Mouse (Mus musculus): ENCODE data around the gene Wnt2b. TPM values are rescaled to one million over a fixed set of nuclear protein-coding genes. Genes with fewer than 3 reads are reported as not detected.

Wnt2b gene
- polyA plus RNA-seq (2015; fragmentation: Nextera tagmentation; extraction: Ambion mirVana) = 1.3 and 1.6 TPM in 2 replicates

DNA sequence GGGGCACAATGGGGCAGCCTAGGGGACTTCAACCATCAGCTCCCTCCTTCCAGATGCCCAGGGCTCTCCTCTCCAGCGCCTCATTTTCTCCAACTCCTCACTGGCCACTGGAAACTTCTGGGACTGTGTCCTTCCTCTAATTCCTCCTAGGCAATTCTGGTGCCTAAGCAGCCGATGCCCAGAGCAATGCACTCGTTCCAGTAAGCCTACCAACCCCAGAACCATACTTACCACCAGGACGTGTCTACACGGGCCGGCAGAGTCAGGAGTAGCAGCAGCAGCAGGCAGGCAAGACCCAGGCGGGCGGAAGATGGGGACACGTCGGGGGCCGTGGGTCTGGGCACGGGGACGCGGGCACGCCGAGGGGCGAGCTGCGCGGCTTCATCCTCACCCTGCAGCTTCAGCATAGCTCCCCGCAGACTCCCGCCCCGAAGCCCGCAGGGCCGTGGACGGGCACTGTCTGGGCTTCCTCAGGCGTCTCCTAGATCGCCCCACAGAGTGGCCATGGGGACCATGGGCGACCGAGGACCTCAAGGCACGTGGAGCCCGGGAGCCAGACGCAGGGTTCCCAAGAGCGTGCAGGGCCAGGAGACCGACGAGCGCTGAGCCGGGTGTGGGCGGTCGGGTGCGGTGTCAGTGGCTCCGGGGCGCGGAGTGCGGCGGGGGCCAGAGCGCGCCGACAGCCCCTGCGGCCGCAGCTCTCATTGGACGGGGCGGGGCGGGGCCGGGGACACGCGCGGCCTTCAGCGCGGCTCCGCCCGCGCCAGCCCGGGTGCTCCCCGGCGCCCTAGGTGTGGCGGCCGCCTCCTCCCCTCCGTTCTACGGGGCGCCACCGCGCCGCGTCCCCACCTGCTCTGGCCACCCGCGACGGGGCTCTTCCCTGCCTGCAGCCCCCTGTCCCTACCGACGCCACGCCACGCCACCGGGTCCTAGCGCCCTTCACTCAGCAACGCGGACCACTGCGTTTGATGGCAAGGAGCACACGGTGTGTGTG is at the start of gene Wnt2b:
TSS of gene Wnt2b (minus strand) at position 856 of the 994 bp plus-strand sequence.
- Histone ChIP-seq H3K9me3 (replicated peaks) (no peaks in the 10 kb centered on the region), H3K27me3 (peaks cover 33% of the 10 kb centered on the region), H3K27ac (replicated peaks) (0 out of 2 replicates have a peak within 1 kb of the TSS, but pooled peaks have one; percentile 22), H3K36me3 (no peaks in the 10 kb centered on the region), H3K4me1 (peaks cover 57% of the 10 kb centered on the region), H3K4me3 (replicated peaks) (peak within 1 kb of the TSS; percentile 54), H3K9ac (peak within 1 kb of the TSS; percentile 29), H3K4me2 (replicated peaks) (peak within 1 kb of the TSS; percentile 89)
- 2% methylated on average over 76 of the region's 87 CpGs for WGBS
- ATAC-seq (ENCODE audit: insufficient number of reproducible peaks, low FRiP score, low TSS enrichment, low read depth) = peak; percentile 58

- H3K4me1 ChIP-seq = 0 out of 2 replicates have a peak, but pooled peaks cover 1% of the 10 kb centered on the region
- WGBS = 90% methylated on average over 11 of the region's 11 CpGs
- ATAC-seq (ENCODE audit: insufficient number of reproducible peaks, low FRiP score, low TSS enrichment, low read depth) = no peak
- no peak overlapping the region for H3K4me3 ChIP-seq (replicated peaks)
- no peaks in the 10 kb centered on the region for H3K27me3 ChIP-seq
- H3K27ac ChIP-seq (replicated peaks) = no peak overlapping the region
- no peak overlapping the region for H3K9ac ChIP-seq
- H3K4me2 ChIP-seq (replicated peaks) = no peak overlapping the region
- peaks cover 42% of the 10 kb centered on the region for H3K36me3 ChIP-seq
- H3K9me3 ChIP-seq (replicated peaks) = no peaks in the 10 kb centered on the region
These were observed 49.1 kb upstream of the Wnt2b start for GRCm38 (mm10) chr3:105010681-105011339.

GRCm38 (mm10) chr3:105008070-105008469 is 46.3 kb upstream of the Wnt2b start:
- no peak overlapping the region for H3K4me3 ChIP-seq (replicated peaks)
- peaks cover 57% of the 10 kb centered on the region for H3K36me3 ChIP-seq
- ATAC-seq (ENCODE audit: insufficient number of reproducible peaks, low FRiP score, low TSS enrichment, low read depth) = no peak
- H3K9ac ChIP-seq = no peak overlapping the region
- no peaks in the 10 kb centered on the region for H3K9me3 ChIP-seq (replicated peaks)
- H3K4me1 ChIP-seq = peaks cover 16% of the 10 kb centered on the region
- WGBS = 72% methylated on average over 9 of the region's 9 CpGs
- no peaks in the 10 kb centered on the region for H3K27me3 ChIP-seq
- H3K27ac ChIP-seq (replicated peaks) = no peak overlapping the region
- H3K4me2 ChIP-seq (replicated peaks) = no peak overlapping the region

DNA sequence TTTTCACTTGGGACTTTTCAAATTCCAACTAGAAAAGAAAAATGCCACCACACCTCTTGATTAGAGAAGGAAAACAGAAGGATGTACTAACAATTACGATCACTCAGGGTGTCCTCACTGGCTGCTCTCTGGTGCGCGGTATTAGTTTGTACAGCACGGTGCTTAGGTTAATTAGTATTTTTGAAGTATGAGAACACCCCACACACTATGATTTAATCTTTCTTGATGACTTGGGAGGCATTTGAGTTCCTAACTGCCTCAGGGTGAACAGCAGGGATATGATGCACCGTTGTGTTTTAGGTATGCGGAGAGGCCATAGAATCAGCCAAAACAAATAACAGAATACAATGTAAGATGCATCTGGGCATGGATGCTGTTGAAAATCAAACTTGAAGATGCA is 44.4 kb upstream of the Wnt2b start:
- H3K4me3 ChIP-seq (replicated peaks) = no peak overlapping the region
- H3K9me3 ChIP-seq (replicated peaks) = no peaks in the 10 kb centered on the region
- ATAC-seq (ENCODE audit: insufficient number of reproducible peaks, low FRiP score, low TSS enrichment, low read depth) = no peak
- H3K36me3 ChIP-seq = peaks cover 61% of the 10 kb centered on the region
- H3K4me1 ChIP-seq = peaks cover 19% of the 10 kb centered on the region
- WGBS = 73% methylated on average over 6 of the region's 6 CpGs
- no peak overlapping the region for H3K27ac ChIP-seq (replicated peaks)
- no peak overlapping the region for H3K4me2 ChIP-seq (replicated peaks)
- H3K9ac ChIP-seq = no peak overlapping the region
- H3K27me3 ChIP-seq = no peaks in the 10 kb centered on the region

DNA sequence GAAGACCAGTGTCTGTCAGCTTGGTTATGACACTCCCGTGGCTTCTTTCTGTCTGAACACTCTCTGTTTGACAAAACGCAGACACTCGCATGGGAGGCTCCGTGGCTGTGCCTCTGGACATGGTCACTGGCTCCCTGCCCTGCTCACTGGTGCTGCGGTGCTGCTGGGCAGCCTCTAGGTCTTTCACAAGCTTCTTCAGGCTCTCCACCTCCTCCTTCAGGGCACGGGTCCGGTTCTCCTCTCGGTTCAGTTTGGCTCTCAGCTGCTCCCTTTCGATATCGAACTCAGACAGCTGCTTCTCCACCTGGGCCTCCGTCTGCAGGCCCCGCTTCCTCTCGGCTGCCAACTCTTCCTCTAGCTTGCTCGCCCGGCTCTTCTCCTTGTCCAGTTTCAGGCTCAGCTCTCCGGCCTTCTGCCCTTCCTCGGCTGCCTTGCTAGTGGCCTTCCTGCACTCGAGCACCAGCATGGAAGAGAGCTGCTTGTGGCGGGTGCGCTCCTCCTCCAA is 43.9 kb upstream of the Wnt2b start:
- Histone ChIP-seq H3K36me3 (peaks cover 57% of the 10 kb centered on the region), H3K9ac (no peak overlapping the region), H3K4me1 (peaks cover 19% of the 10 kb centered on the region), H3K4me2 (replicated peaks) (no peak overlapping the region), H3K9me3 (replicated peaks) (no peaks in the 10 kb centered on the region), H3K27ac (replicated peaks) (no peak overlapping the region), H3K27me3 (no peaks in the 10 kb centered on the region), H3K4me3 (replicated peaks) (no peak overlapping the region)
- no peak for ATAC-seq (ENCODE audit: insufficient number of reproducible peaks, low FRiP score, low TSS enrichment, low read depth)
- WGBS = 84% methylated on average over 20 of the region's 20 CpGs

GRCm38 (mm10) chr3:105005011-105005410 is 43.3 kb upstream of the Wnt2b start:
- Histone ChIP-seq H3K36me3 (peaks cover 52% of the 10 kb centered on the region), H3K9me3 (replicated peaks) (no peaks in the 10 kb centered on the region), H3K4me2 (replicated peaks) (no peak overlapping the region), H3K4me1 (peaks cover 19% of the 10 kb centered on the region), H3K4me3 (replicated peaks) (no peak overlapping the region), H3K27ac (replicated peaks) (peak overlapping the region; percentile 66), H3K27me3 (no peaks in the 10 kb centered on the region), H3K9ac (no peak overlapping the region)
- 89% methylated on average over 10 of the region's 10 CpGs for WGBS
- no peak for ATAC-seq (ENCODE audit: insufficient number of reproducible peaks, low FRiP score, low TSS enrichment, low read depth)

GRCm38 (mm10) chr3:105003960-105004463 is 42.3 kb upstream of the Wnt2b start:
- H3K27me3 ChIP-seq = no peaks in the 10 kb centered on the region
- no peak overlapping the region for H3K4me3 ChIP-seq (replicated peaks)
- peaks cover 42% of the 10 kb centered on the region for H3K36me3 ChIP-seq
- H3K27ac ChIP-seq (replicated peaks) = peak overlapping the region; percentile 66
- 44% methylated on average over 14 of the region's 14 CpGs for WGBS
- H3K4me1 ChIP-seq = peaks cover 19% of the 10 kb centered on the region
- ATAC-seq (ENCODE audit: insufficient number of reproducible peaks, low FRiP score, low TSS enrichment, low read depth) = no peak
- H3K9me3 ChIP-seq (replicated peaks) = no peaks in the 10 kb centered on the region
- H3K4me2 ChIP-seq (replicated peaks) = no peak overlapping the region
- no peak overlapping the region for H3K9ac ChIP-seq

DNA sequence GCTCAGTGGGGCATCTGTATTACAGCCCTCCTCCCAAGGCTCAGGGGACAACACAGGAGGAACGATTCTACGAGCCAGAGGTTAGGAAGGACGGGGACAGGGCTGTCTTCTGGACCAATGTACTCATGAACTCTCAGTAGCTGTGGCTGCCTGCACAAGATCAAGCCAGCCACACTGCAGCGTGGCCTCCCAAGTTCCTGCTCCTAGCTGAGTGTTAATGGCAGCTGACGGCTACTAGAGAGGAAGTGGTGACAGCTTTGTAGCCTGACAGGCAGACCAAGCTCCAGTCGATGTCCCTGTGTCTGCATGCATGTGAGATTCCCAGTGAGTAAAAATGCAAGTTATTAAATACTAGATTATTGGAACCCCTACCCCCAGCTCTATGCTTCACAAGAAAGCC is 39.7 kb upstream of the Wnt2b start:
- H3K4me1 ChIP-seq = peaks cover 31% of the 10 kb centered on the region
- 60% methylated on average over 6 of the region's 6 CpGs for WGBS
- H3K4me2 ChIP-seq (replicated peaks) = no peak overlapping the region
- ATAC-seq (ENCODE audit: insufficient number of reproducible peaks, low FRiP score, low TSS enrichment, low read depth) = no peak
- no peaks in the 10 kb centered on the region for H3K27me3 ChIP-seq
- H3K36me3 ChIP-seq = peaks cover 27% of the 10 kb centered on the region
- H3K9me3 ChIP-seq (replicated peaks) = no peaks in the 10 kb centered on the region
- H3K4me3 ChIP-seq (replicated peaks) = no peak overlapping the region
- H3K27ac ChIP-seq (replicated peaks) = no peak overlapping the region
- no peak overlapping the region for H3K9ac ChIP-seq

DNA sequence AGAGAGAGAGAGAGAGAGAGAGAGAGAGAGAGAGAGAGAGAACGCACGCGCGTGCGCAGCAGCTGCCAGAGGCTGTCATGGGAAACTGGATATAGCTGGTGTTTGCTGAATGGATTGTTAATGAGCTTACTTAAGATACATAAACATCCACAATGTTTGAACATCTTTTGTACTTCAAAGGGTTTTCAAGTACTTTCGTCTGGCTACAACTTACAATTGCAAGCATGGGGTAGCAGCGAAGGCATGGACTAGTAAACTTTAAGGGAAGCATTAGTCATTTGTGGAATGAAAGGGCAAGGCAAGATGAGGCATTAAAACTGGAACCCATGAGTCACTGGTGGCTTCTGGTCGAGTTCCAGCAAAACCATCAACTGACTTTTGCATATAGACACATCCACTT is 38.8 kb upstream of the Wnt2b start:
- no peak overlapping the region for H3K27ac ChIP-seq (replicated peaks)
- no peak overlapping the region for H3K9ac ChIP-seq
- no peaks in the 10 kb centered on the region for H3K27me3 ChIP-seq
- H3K36me3 ChIP-seq = peaks cover 23% of the 10 kb centered on the region
- H3K4me2 ChIP-seq (replicated peaks) = no peak overlapping the region
- ATAC-seq (ENCODE audit: insufficient number of reproducible peaks, low FRiP score, low TSS enrichment, low read depth) = no peak
- no peak overlapping the region for H3K4me3 ChIP-seq (replicated peaks)
- 64% methylated on average over 8 of the region's 8 CpGs for WGBS
- H3K9me3 ChIP-seq (replicated peaks) = no peaks in the 10 kb centered on the region
- peaks cover 28% of the 10 kb centered on the region for H3K4me1 ChIP-seq

DNA sequence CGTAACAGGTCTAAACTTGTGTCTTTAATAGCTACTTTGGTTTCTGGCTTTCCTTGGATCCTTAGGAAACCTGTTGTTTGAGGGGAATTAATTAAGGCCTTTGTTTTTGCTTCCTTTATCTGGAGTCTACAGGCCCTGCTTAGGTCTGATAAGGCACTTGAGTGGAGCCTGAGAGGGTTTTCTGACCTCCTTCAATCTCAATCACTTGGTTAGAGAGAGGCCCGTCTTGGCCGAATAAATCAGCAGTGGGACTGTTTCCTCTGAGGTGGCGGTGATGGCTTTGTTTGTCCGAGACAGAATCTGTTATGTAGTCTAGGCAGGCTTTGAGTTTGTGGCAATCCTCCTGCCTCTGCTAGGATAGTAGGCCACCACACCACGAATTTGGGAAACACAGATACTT is 35.8 kb upstream of the Wnt2b start:
- 44% methylated on average over 6 of the region's 6 CpGs for WGBS
- ATAC-seq (ENCODE audit: insufficient number of reproducible peaks, low FRiP score, low TSS enrichment, low read depth) = no peak
- peak overlapping the region; percentile 59 for H3K27ac ChIP-seq (replicated peaks)

GRCm38 (mm10) chr3:104995707-104996106 is 34.0 kb upstream of the Wnt2b start:
- Histone ChIP-seq H3K27ac (replicated peaks) (no peak overlapping the region), H3K9ac (no peak overlapping the region), H3K4me2 (replicated peaks) (no peak overlapping the region), H3K27me3 (no peaks in the 10 kb centered on the region), H3K4me3 (replicated peaks) (no peak overlapping the region), H3K4me1 (peaks cover 34% of the 10 kb centered on the region), H3K9me3 (replicated peaks) (no peaks in the 10 kb centered on the region), H3K36me3 (no peaks in the 10 kb centered on the region)
- WGBS = 79% methylated on average over 7 of the region's 7 CpGs
- no peak for ATAC-seq (ENCODE audit: insufficient number of reproducible peaks, low FRiP score, low TSS enrichment, low read depth)

More for the DNA sequence above, 35.8 kb upstream of the Wnt2b start:
- Histone ChIP-seq H3K9ac (no peak overlapping the region), H3K4me2 (replicated peaks) (no peak overlapping the region), H3K9me3 (replicated peaks) (no peaks in the 10 kb centered on the region), H3K4me1 (peaks cover 36% of the 10 kb centered on the region), H3K36me3 (peaks cover 5% of the 10 kb centered on the region; the same call in 1 of the 2 replicates), H3K27me3 (no peaks in the 10 kb centered on the region), H3K4me3 (replicated peaks) (no peak overlapping the region)

All from embryonic facial prominence, embryonic 15.5 days (tissue).